Mouse (Mus musculus): ENCODE measurements around the gene Pon3.

Gene Pon3

GRCm38 (mm10) chr6:5255722-5256451, at the start of gene Pon3:
Pon3 (minus strand) TSS chr6:5256286.
- peak; percentile 53 for DNase-seq (ENCODE audit: low read depth, low spot score)

DNA sequence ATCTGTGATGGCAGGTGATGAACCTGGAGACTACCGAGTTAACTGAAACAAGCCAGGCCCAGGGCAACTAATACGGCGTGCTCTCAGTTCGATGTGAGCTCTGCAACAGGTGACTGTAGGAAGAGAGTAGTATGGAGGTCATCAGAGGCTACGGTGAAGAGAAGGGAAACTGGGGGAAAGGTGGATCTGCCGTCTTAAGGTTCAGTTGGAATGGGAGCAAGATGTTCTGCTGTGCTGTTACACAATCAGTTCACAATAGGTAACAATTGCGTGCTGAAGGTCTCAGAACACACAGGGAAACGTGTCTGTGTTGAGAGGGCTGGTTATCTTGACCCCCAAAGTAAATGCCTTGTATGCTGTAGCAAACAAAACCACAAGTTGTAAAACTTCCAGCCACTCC, 48.9 kb upstream of the Pon3 start:
- no peak for DNase-seq (ENCODE audit: low read depth, low spot score)

DNA sequence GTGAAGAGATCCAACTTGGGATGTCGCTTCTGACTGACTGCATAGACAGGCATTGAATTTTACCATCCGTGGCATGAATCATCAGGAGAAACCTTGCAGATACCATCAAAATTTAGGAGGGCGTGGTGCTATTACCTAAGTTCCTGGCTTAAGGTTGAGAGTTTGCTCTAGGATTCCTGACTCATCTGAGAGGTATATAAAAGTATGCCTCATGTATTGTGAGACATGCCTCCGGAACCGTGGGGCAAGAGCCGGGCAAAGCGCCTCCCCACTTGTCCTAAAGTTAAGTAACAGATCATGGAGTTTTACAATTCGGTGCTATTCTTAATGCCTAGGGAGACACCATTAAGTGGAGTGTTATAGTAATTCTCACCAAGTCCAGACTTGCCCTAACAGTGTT, 44.5 kb upstream of the Pon3 start:
- no peak for DNase-seq (ENCODE audit: low read depth, low spot score)

DNA sequence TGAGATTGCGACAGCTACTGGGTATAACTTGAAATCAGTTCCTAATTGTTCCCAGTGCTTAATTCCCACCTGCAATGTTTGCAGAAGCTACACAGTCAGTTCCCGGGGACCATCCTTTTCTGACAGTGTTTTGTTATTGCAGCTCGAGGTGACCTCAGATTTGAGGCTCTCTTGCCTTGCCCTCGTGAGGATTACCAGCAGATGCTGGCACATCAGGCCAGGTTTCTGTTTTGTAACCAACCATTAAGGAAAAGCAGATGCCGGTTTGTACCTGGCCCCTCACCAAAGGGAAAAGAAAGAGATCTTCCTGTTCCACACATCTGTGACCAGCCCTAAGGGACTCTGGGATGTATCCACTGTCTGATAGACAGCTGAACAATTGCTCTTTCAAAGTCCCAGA, 43.5 kb upstream of the Pon3 start:
- DNase-seq (ENCODE audit: low read depth, low spot score) = no peak

DNA sequence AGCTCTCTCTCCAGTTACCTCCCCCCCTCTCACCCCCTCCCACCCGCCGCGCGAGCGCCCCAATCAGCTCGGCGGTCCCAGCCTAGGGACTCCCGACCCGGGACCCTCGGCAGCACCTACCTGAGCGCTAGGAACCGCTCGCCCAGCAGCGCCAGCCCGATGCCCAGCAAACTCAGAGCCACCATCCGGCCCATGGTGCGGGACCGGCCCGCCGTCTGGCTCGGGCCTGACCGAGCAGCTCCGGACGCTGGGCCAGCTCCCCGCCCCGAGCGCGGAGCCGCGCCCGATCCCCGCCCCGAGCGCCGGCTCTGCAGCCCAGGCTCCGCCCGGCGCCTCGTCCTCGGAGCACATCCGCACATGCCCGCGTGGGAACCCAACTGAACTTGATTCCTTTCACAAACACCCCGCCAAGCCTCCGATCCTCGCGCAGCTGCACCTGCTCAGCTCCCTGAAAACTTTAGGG, 42.0 kb upstream of the Pon3 start, which contains the start of gene Pon2:
Gene Pon2 (minus strand): TSS at position 364 of the 463 bp plus-strand sequence.
- DNase-seq (ENCODE audit: low read depth, low spot score) = peak; percentile 90

GRCm38 (mm10) chr6:5297321-5298091, 41.4 kb upstream of the Pon3 start:
- peak; percentile 86 for DNase-seq (ENCODE audit: low read depth, low spot score)

GRCm38 (mm10) chr6:5296067-5296466, 40.0 kb upstream of the Pon3 start:
- DNase-seq (ENCODE audit: low read depth, low spot score) = no peak

- DNase-seq (ENCODE audit: low read depth, low spot score) = peak; percentile 58
Observed at GRCm38 (mm10) chr6:5294659-5295449, 38.8 kb upstream of the Pon3 start.

GRCm38 (mm10) chr6:5292841-5293240, 36.8 kb upstream of the Pon3 start:
- no peak for DNase-seq (ENCODE audit: low read depth, low spot score)

- DNase-seq (ENCODE audit: low read depth, low spot score) = peak; percentile 13
Observed at GRCm38 (mm10) chr6:5291450-5291849, 35.4 kb upstream of the Pon3 start.

DNA sequence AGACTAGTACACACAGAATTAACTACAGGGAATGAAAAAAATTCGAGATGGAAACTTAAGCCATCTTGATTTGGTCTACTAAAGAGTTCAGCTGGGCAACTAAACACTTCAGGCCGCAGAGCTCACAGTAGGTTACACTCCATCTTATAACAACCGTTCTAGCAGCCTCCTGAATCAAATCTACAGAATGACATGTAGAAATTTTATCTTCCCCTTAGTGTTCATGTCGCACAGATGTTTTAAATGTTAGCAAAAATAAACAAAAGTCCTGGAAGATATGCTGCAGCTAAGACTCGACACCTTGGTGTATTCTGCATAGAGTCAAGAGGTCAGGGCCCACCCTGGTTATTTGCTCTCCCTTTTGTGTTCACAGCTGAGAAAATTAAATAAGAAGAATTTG, 31.8 kb upstream of the Pon3 start:
- no peak for DNase-seq (ENCODE audit: low read depth, low spot score)

DNA sequence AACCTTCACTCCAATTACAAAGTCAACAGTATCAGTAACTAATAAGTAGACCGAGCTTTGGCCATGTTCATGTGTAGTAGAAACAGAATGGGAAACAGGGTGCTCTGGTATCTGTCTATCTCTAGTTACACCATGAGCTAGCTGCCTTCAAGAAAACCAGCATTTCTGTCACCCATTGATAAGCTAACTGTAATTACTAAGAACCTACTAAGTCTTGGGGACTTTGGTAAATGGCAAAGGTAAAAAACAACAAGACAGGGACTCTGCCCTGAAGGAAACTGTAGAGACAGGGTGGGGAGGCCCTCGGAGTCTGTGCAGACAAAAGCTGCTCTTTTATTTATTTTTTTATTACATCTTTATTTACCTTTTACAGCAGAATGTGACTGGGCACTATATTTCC, 31.3 kb upstream of the Pon3 start:
- DNase-seq (ENCODE audit: low read depth, low spot score) = no peak

DNA sequence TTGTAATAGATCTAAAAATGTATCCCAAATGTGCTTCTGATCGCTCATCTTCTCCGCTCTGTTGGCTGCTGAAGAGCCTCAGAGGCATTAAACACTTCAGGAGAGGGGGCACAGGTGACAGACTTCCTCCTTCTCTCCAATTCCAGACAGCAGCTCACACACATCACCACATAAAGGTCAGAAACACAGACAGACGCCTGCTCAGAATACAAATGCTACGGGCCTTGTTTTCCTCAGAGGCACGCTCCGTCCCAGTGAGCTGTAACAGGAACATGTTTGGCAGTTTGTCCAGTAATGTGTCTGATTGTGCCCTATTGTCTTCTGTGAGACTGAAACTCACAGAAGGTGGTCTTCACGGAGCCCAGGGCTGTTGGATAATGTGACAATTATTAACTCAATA, 26.3 kb upstream of the Pon3 start:
- DNase-seq (ENCODE audit: low read depth, low spot score) = no peak

- DNase-seq (ENCODE audit: low read depth, low spot score) = no peak
Observed at GRCm38 (mm10) chr6:5280576-5281305, 24.7 kb upstream of the Pon3 start.

DNA sequence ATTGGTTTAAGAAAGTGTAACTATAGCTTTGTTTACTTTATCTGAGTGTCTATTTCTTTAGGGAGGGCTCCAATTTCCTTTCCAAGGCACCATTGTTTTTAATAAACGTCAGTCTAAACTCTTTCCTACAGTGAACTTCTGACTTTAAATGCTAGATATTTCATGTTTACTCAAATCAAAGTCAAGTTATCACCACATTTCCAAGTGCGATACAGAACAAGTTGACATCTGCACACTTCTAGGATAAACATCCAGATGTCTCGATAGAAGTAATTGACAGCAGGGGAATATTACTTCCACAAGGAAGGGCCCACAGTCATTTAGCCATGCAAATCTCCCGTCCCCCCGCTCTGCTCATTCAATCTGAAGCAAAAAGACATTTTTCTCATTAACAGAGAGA, 21.9 kb upstream of the Pon3 start:
- no peak for DNase-seq (ENCODE audit: low read depth, low spot score)

- DNase-seq (ENCODE audit: low read depth, low spot score) = no peak
Observed at GRCm38 (mm10) chr6:5269641-5270040, 13.6 kb upstream of the Pon3 start.

- DNase-seq (ENCODE audit: low read depth, low spot score) = no peak
Observed at GRCm38 (mm10) chr6:5264793-5265192, 8.7 kb upstream of the Pon3 start.

DNA sequence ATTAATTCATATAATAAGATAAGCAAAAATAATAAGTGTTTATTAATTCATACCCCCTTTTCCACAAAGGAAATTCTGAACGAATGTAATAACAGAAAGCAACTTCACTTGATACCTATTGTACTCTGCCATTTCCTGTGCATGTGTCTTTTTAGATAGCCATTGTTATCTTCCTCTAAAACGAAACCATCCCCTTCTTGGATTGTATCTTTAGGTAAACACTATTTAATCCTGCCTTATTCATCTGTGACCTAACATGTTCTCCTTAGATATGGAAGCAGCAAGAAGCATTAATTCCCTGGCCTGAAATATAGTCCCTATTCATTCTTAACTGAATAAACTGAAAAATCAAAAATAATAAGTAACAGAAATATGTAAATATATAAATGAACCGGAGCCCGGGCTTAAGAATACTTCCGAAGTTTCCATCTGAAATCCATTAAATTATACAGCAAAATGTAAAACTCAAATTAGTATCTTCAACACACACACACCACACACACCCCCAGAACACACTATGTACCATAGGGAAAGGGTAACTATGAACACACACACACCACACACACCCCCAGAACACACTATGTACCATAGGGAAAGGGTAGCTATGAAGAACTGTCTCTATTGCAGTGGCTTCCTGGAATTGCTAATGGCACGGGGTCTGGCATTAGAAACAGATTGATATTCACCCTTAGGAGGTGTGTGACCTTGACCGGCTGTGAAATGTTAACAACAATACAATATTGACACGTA, 7.3 kb upstream of the Pon3 start:
- DNase-seq (ENCODE audit: low read depth, low spot score) = no peak

DNA sequence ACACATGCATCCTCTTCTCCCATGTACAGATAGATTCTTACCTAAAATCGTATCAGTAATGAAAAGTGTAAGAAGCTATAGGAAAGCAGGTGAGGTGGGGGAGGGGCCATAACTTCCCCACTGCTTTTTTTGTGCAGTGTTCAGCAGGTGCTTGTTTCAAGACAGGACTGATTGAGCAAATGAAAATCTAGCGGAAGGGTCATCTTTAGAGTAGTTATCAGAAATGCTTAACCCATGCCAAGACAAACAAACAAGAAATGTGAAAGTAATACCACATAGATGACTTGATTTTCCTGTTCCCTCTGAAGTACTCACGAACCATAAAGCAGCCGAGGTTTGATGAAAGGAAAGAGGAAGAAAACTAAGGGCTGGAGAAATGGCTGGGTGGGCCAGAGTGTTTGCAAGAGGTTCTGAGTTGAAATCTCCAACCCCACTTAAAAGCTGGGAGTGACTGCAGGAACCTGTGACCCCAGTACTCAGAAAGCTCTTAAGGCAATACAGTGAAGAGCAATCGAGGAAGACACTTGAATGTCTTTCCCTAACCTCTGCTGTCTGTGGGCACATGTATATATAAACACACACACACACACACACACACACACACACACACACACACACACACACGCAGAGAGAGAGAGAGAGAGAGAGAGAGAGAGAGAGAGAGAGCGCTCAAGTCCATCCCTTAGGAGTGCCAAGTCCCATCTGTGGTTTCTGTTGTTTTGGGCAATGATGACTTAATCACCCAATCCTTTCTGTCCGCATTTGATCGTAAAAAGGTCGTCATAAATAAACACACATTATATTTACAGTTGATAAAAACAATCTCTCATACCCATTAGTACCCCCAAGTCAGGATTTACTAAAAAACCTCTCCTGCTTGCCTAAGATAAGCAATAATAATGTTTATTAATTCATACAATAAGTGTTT, 6.5 kb upstream of the Pon3 start:
- no peak for DNase-seq (ENCODE audit: low read depth, low spot score)

- no peak for DNase-seq (ENCODE audit: low read depth, low spot score)
Observed at GRCm38 (mm10) chr6:5255291-5255690, 795 bp downstream of the Pon3 start.
